Mouse (Mus musculus) intestine, embryonic 16.5 days (tissue): ENCODE measurements around the gene Selenon. TPM values are rescaled to one million over a fixed set of nuclear protein-coding genes. Genes with fewer than 3 reads are reported as not detected.
A peak's percentile ranks its signal among the peaks of the same experiment; 100 is the strongest.
"Not testable (repeated sequence)": the region's sequence is repeated elsewhere in the genome, so short reads cannot be mapped to it uniquely, and the experiment has no call there.

Experiments
- ATAC-seq: fragments of 200-750 bp; cut with Nextera tagmentation; 2 replicates; pipeline ENCODE4 v1.8.0; 2017; ENCODE audit warnings: moderate TSS enrichment, moderate library complexity
- H3K27ac ChIP-seq: fragments of 300-500 bp; sonication (generic); 2 replicates; pipeline ENCODE4 v1.5.1; 2014; ENCODE audit warnings: mild to moderate bottlenecking, low read length
- H3K27me3 ChIP-seq: fragments of 300-500 bp; sonication (generic); replicated peaks from 2 replicates; pipeline ENCODE4 v1.6.1; 2014; ENCODE audit warnings: low read length, control low read depth, mixed read lengths; ENCODE audit not compliant: control insufficient read depth, insufficient read depth
- H3K36me3 ChIP-seq: fragments of 300-500 bp; sonication (generic); 2 replicates; pipeline ENCODE4 v1.6.1; 2014; ENCODE audit warnings: low read length, control low read depth; ENCODE audit not compliant: control insufficient read depth, insufficient read depth
- H3K4me1 ChIP-seq: fragments of 300-500 bp; sonication (generic); 2 replicates; pipeline ENCODE4 v1.6.1; 2014; ENCODE audit warnings: low read length, control low read depth, mixed read lengths; ENCODE audit not compliant: control insufficient read depth, insufficient read depth
- H3K4me2 ChIP-seq: fragments of 300-500 bp; sonication (generic); 2 replicates; pipeline ENCODE4 v1.6.1; 2014; ENCODE audit warnings: low read depth, low read length, control low read depth
- H3K4me3 ChIP-seq: fragments of 300-500 bp; sonication (generic); 2 replicates; pipeline ENCODE4 v1.5.1; 2014; ENCODE audit warnings: mild to moderate bottlenecking, low read length
- H3K9ac ChIP-seq: fragments of 300-500 bp; sonication (generic); 2 replicates; pipeline ENCODE4 v1.6.1; 2014; ENCODE audit warnings: low read depth, low read length
- H3K9me3 ChIP-seq: fragments of 300-500 bp; sonication (generic); 2 replicates; pipeline ENCODE4 v1.6.1; 2016; ENCODE audit warnings: low read length, control low read depth; ENCODE audit not compliant: control insufficient read depth
- WGBS: fragments of 180-500 bp; shearing (Covaris S2); extraction: QIAGEN DNeasy Blood & Tissue Kit; methylation state at CpG from one replicate; pipeline ENCODE4 v1.1.7; 2014; 5-methylcytosine and 5-hydroxymethylcytosine counted together
- microRNA-seq: library from miRNA; unstranded; fragments of <30 nt; microRNA quantifications from one replicate; pipeline ENCODE4, GENCODE M21; 2016
- polyA plus RNA-seq: library from polyadenylated mRNA; unstranded; fragments of >200 nt; fragmentation: Nextera tagmentation; extraction: Ambion mirVana; gene quantifications from 2 replicates; pipeline ENCODE4 v1.2.1, GENCODE M21; 2015

Selenon gene
- polyA plus RNA-seq, 1 experiment from 2014 or later, result 5.5 TPM

GRCm38 (mm10) chr4:134494780-134495545 lies 57.0 kb downstream of the Selenon start:
- Histone ChIP-seq H3K4me2 (no peak overlapping the region), H3K36me3 (no peaks in the 10 kb centered on the region), H3K27ac (peak overlapping the region; percentile 85), H3K27me3 (no peaks in the 10 kb centered on the region), H3K9me3 (no peaks in the 10 kb centered on the region), H3K9ac (no peak overlapping the region), H3K4me3 (no peak overlapping the region), H3K4me1 (peaks cover 32% of the 10 kb centered on the region)
- WGBS, result 53% methylated on average over 16 of the region's 16 CpGs
- ATAC-seq, result peak; percentile 56

- 91% methylated on average over 6 of the region's 6 CpGs for WGBS
- H3K27ac ChIP-seq, H3K4me3 ChIP-seq: not testable (repeated sequence)
These were observed 57.8 kb downstream of the Selenon start for GRCm38 (mm10) chr4:134494161-134494560.

GRCm38 (mm10) chr4:134491716-134492115 lies 60.2 kb downstream of the Selenon start:
- WGBS, result 55% methylated on average over 6 of the region's 6 CpGs
- H3K4me3 ChIP-seq, result no peak overlapping the region
- H3K9me3 ChIP-seq, result no peaks in the 10 kb centered on the region
- H3K27ac ChIP-seq, result no peak overlapping the region; the same call in 1 of the 2 replicates
- no peaks in the 10 kb centered on the region for H3K27me3 ChIP-seq
- H3K9ac ChIP-seq, result no peak overlapping the region
- H3K36me3 ChIP-seq, result no peaks in the 10 kb centered on the region
- ATAC-seq, result peak; percentile 17; the same call in 1 of the 2 replicates
- no peak overlapping the region for H3K4me2 ChIP-seq
- H3K4me1 ChIP-seq, result peaks cover 28% of the 10 kb centered on the region

More at GRCm38 (mm10) chr4:134494161-134494560, 57.8 kb downstream of the Selenon start:
- H3K9me3 ChIP-seq, H3K36me3 ChIP-seq, H3K4me2 ChIP-seq, H3K9ac ChIP-seq, H3K27me3 ChIP-seq, ATAC-seq: not testable (repeated sequence)
- H3K4me1 ChIP-seq, result peaks cover 34% of the 10 kb centered on the region

- Histone ChIP-seq H3K4me3 (no peak overlapping the region), H3K36me3 (no peaks in the 10 kb centered on the region), H3K9ac (no peak overlapping the region), H3K27ac (peak overlapping the region; percentile 60), H3K9me3 (no peaks in the 10 kb centered on the region), H3K4me2 (no peak overlapping the region), H3K4me1 (peaks cover 18% of the 10 kb centered on the region), H3K27me3 (no peaks in the 10 kb centered on the region)
- ATAC-seq, result peak; percentile 66
- 67% methylated on average over 11 of the region's 11 CpGs for whole genome bisulfite sequencing
These were observed 61.8 kb downstream of the Selenon start for GRCm38 (mm10) chr4:134489986-134490665.

- H3K27me3 ChIP-seq, result no peaks in the 10 kb centered on the region
- no peaks in the 10 kb centered on the region for H3K36me3 ChIP-seq
- H3K9me3 ChIP-seq, result no peaks in the 10 kb centered on the region
- ATAC-seq, result no peak
- peaks cover 9% of the 10 kb centered on the region; the same call in 1 of the 2 replicates for H3K4me1 ChIP-seq
- H3K9ac ChIP-seq, result no peak overlapping the region
- WGBS, result 90% methylated on average over 5 of the region's 5 CpGs
- H3K4me3 ChIP-seq, result no peak overlapping the region
- no peak overlapping the region for H3K27ac ChIP-seq
- H3K4me2 ChIP-seq, result no peak overlapping the region
These were observed 63.8 kb downstream of the Selenon start for GRCm38 (mm10) chr4:134488211-134488610.

Small RNAs within 50 kb of the gene (microRNA-seq; reads per million reads assigned to microRNA genes)
- gene Mir6403, result not detected

Other genes with a start within 250 kb of the Selenon start
- 1.3 and 1.9 TPM in 2 replicates for gene Trim63, start 237.0 kb downstream of the Selenon start, polyA plus RNA-seq
- 7.4 and 10.6 TPM in 2 replicates for gene Slc30a2, start 209.0 kb downstream of the Selenon start, polyA plus RNA-seq
- 1.6 and 1.7 TPM in 2 replicates for gene Extl1, start 168.3 kb downstream of the Selenon start, polyA plus RNA-seq
- gene Pafah2, start 155.8 kb downstream of the Selenon start, polyA plus RNA-seq, result 61.6 and 69.2 TPM in 2 replicates
- 982 and 1,127 TPM in 2 replicates for gene Stmn1, start 83.8 kb downstream of the Selenon start, polyA plus RNA-seq
- 23.6 and 32.1 TPM in 2 replicates for gene Paqr7, start 55.5 kb downstream of the Selenon start, polyA plus RNA-seq
- 14.4 and 14.6 TPM in 2 replicates for gene Aunip, start 41.2 kb downstream of the Selenon start, polyA plus RNA-seq
- gene Mtfr1l, start 16.8 kb downstream of the Selenon start, polyA plus RNA-seq, result 97.1 and 97.5 TPM in 2 replicates
- gene Man1c1, start 152.1 kb upstream of the Selenon start, polyA plus RNA-seq, result 1.3 and 1.5 TPM in 2 replicates
- 19.0 and 19.6 TPM in 2 replicates for gene Ldlrap1, start 215.9 kb upstream of the Selenon start, polyA plus RNA-seq